Mouse (Mus musculus): ENCODE results near the gene Wdr78.

The Wdr78 gene

GRCm38 (mm10) chr4:103114184-103115111 lies at the start of gene Wdr78, which contains the start of gene Mier1:
Gene Wdr78, minus strand, starts transcription at chr4:103114555.
Gene Mier1, plus strand, starts transcription at chr4:103114390.
- TF ChIP-seq GATA4 (IDR thresholded peaks at IDR 0.05; ENCODE audit: insufficient replicate concordance, low read length): peak; percentile 56; the same call in 1 of the 2 replicates

- TF ChIP-seq GATA4 (IDR thresholded peaks at IDR 0.05; ENCODE audit: insufficient replicate concordance, low read length): no peak
These were observed 44.4 kb upstream of the Wdr78 start for GRCm38 (mm10) chr4:103158781-103159180.

- no peak for TF ChIP-seq GATA4 (IDR thresholded peaks at IDR 0.05; ENCODE audit: insufficient replicate concordance, low read length)
These were observed 37.6 kb upstream of the Wdr78 start for GRCm38 (mm10) chr4:103151946-103152345.

- TF ChIP-seq GATA4 (IDR thresholded peaks at IDR 0.05; ENCODE audit: insufficient replicate concordance, low read length): no peak
These were observed 32.0 kb upstream of the Wdr78 start for GRCm38 (mm10) chr4:103146339-103146738.

DNA sequence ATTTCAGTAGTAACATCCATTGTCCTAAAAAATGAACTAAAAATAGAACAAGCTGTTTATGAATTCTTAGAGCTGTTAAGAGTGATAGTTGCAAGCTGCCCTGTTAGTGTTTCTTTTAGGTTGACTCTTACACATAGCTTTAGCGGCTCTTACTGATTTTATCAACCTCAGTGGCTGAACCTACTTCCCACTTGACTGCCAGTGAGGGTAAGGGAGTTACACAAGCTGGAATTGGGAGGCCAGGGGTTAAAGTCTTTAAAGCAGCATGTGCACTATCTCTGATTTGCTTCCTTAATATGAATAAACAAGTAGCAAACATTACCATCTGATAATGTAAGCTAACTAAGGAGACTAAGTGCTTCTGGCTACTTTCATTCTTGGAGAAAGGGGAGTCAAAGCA lies 22.6 kb upstream of the Wdr78 start:
- no peak for TF ChIP-seq GATA4 (IDR thresholded peaks at IDR 0.05; ENCODE audit: insufficient replicate concordance, low read length)

DNA sequence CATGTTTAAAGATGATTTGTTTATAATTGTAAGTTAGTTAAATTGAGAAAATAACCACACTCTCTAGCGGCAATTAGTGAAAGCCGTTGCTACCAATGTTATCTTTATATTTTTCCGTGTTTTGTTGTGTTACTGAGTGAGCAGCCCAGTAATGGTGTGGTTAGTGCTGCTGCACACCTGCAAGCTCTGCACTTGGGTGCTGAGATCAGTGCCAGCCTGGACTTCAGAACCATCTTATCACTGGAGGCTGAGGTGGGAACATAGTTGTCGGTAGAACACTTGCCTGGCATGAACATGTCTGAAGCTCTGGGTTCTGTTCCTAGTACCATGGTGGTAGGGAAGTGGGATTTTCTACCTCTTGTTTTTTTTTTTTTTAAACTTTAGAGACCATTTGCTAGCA lies 12.2 kb upstream of the Wdr78 start:
- no peak for TF ChIP-seq GATA4 (IDR thresholded peaks at IDR 0.05; ENCODE audit: insufficient replicate concordance, low read length)

DNA sequence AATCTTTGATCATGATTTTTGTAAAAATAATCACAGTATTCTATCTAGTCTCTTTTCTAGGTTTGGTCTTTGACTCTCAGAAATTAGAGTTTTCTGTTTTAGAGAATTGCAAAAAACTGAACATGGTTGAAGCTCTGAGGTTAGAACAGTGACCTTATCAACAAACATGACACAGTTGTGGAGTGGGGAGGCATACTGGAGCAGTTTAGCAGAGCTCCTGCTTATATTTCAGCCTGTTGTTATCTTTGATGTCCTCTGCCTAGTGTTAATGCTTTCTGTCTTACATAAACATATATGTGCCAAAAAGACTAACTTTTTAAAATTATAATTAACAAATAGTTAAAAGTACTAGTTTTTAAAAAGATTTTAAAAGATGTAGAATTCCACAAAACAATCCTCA lies 9.3 kb upstream of the Wdr78 start:
- TF ChIP-seq GATA4 (IDR thresholded peaks at IDR 0.05; ENCODE audit: insufficient replicate concordance, low read length): no peak

DNA sequence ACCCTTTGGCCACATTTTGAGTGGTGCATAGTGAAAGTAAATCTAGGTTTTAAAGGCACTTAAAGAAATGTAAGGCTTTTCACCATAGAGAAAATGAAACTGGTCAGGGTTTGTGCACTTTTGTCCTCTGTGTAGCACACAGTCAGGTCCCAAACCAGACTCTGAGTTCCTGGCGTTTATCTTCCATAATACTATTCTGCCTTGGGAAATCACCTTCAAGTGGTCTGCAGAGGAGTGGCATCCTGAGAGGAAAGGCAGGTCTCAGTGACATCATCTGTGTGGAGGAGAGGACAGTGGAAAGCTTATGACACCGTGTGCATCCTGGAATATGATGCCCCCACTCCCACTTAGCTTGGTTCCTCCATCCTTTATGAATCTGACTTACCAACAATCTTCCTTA lies 8.7 kb upstream of the Wdr78 start:
- no peak for TF ChIP-seq GATA4 (IDR thresholded peaks at IDR 0.05; ENCODE audit: insufficient replicate concordance, low read length)

DNA sequence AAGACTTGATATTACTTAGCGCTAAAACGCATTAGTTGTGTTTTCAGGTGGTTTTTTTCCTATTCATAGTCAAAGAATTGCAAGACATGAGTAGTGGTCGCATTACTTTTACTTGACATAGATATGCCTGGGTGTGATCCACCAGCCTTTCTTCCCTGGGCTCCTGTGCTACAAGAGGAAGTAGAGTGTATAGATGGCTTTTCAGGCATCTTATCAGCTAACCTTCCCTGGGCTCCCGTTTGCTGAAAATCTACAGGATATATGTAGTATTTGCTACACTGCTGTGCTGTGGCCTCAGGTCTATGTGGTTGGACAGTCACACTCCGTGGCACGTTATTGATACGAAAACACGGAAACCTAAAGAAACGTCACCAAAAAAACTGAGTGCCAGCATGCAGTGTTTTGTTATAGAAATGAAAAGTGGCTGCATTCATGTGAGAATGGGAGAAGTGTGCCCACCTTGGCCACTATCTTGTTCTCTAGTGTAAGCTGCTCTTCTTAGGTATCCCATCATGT lies 6.6 kb upstream of the Wdr78 start:
- no peak for TF ChIP-seq GATA4 (IDR thresholded peaks at IDR 0.05; ENCODE audit: insufficient replicate concordance, low read length)

- TF ChIP-seq GATA4 (IDR thresholded peaks at IDR 0.05; ENCODE audit: insufficient replicate concordance, low read length): no peak
These were observed 6.0 kb upstream of the Wdr78 start for GRCm38 (mm10) chr4:103120395-103120794.

GRCm38 (mm10) chr4:103120028-103120384 lies 5.7 kb upstream of the Wdr78 start:
- TF ChIP-seq GATA4 (IDR thresholded peaks at IDR 0.05; ENCODE audit: insufficient replicate concordance, low read length): no peak

DNA sequence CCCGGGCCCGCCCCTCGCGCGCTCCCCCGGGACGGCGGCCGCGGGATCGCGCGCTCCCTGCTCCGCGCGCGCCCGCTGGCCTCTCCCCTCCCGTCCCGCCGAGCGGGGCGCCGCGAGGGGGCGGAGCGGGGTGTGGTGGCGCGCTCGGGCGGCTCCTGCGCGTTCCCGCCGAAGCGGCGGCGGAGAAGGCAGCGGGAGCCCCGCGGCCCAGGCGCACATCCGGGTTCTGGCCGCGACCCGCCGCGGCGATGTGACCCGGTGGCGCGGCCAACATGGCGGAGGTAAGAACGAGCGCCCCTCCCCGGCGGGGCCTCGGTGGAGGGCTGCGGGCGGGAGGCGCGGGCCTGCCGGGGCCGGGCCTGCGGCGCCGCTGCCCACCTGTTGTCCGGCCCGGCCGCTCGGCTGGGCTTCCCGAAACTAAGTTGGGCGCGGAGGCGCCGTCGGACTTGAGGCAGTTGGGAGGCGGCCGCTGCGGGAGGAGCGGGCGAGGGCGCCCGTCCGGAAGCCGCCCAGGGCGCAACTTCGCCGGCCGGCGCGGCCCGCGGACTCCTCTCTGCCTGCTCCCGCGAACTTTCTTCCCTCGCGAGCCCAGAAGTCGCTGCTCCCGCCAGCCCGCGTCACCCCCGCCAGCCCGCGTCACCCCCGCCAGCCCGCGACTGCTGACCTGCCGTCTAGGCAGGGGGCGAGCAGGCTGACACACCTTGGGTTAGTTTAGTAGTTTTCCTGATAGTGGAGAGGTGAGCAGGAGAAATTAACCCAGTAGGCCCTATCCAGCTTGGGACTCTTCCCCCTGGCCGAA lies 5.1 kb upstream of the Wdr78 start:
- TF ChIP-seq GATA4 (IDR thresholded peaks at IDR 0.05; ENCODE audit: insufficient replicate concordance, low read length): no peak

- no peak for TF ChIP-seq GATA4 (IDR thresholded peaks at IDR 0.05; ENCODE audit: insufficient replicate concordance, low read length)
These were observed 4.5 kb upstream of the Wdr78 start for GRCm38 (mm10) chr4:103118888-103119228.

GRCm38 (mm10) chr4:103113402-103113801 lies 953 bp downstream of the Wdr78 start:
- no peak for TF ChIP-seq GATA4 (IDR thresholded peaks at IDR 0.05; ENCODE audit: insufficient replicate concordance, low read length)

DNA sequence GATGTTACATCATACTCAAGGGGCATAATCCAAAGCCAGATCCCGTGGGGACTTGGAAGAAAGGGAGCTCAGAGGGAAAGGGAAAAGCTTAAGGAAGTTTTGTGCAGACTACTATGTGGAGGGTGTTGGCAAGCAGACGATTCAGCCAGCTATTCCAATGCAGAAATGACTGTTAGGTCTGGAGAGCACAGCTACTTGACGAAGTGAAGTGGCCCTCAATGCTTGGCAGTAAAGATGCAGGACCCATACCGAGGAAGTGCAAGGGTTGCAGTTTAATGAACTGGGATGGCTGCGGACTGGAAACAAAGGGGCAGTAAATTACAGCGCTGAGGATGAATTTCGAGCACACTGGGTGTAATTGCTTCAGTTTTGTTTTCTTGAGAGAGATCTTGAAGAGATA lies 1.7 kb downstream of the Wdr78 start:
- no peak for TF ChIP-seq GATA4 (IDR thresholded peaks at IDR 0.05; ENCODE audit: insufficient replicate concordance, low read length)

DNA sequence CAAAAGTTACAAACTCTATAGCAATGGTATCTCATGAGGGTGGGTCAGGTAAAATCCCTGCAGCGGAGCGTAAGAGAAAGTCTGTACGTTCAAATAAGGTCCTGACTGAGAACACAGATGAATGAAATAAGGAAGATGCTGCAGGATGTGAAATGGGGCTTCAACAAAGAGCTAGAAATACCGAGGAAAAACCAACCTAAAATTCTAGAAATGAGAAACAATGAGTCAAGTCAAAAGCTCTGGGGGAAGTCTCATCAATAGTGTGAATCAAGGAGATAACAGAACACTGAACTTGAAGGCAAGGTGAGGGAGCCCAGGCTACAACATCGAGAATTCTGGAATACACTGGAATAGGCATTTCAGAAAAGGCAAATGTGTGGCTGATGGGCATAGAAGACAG lies 15.8 kb downstream of the Wdr78 start:
- no peak for TF ChIP-seq GATA4 (IDR thresholded peaks at IDR 0.05; ENCODE audit: insufficient replicate concordance, low read length)
